Mouse (Mus musculus) cortical plate, adult 2 months (tissue): ENCODE results near the gene Rdh11.

Source experiments
- CTCF ChIP-seq: fragments of 200-500 bp; IDR thresholded peaks from 2 replicates; pipeline ENCODE4 v1.5.1; 2011; ENCODE audit warnings: mild to moderate bottlenecking, control low read depth, low read length; ENCODE audit not compliant: insufficient read depth; ENCODE audit errors: extremely low read depth
- POLR2A ChIP-seq: fragments of 200-500 bp; IDR thresholded peaks from 2 replicates; pipeline ENCODE4 v1.6.1; 2011; ENCODE audit warnings: mild to moderate bottlenecking, low read length, control low read depth; ENCODE audit not compliant: insufficient read depth; ENCODE audit errors: extremely low read depth

- TF ChIP-seq CTCF (no peak), POLR2A (no peak)
Measured at GRCm38 (mm10) chr12:79173721-79174120, 18.4 kb downstream of the Rdh11 start.
